Mouse (Mus musculus) CD4-positive, CD25-positive, alpha-beta regulatory T cell, adult 4 months (primary cell): ENCODE data around the gene Erc2. TPM values are rescaled to one million over a fixed set of nuclear protein-coding genes. Genes with fewer than 3 reads are reported as not detected.

Source experiments
- ATAC-seq: one replicate; pipeline ENCODE4 v1.8.0; 2017
- polyA plus RNA-seq, 2 experiments: library from polyadenylated mRNA; unstranded; fragments of 100-300 nt; shearing (Covaris generic); gene quantifications; one replicate each; pipeline ENCODE4 v1.2.1; 2017

The Erc2 gene
- polyA plus RNA-seq, 2 experiments from 2014 or later: 0.38 TPM; not detected in 1

DNA sequence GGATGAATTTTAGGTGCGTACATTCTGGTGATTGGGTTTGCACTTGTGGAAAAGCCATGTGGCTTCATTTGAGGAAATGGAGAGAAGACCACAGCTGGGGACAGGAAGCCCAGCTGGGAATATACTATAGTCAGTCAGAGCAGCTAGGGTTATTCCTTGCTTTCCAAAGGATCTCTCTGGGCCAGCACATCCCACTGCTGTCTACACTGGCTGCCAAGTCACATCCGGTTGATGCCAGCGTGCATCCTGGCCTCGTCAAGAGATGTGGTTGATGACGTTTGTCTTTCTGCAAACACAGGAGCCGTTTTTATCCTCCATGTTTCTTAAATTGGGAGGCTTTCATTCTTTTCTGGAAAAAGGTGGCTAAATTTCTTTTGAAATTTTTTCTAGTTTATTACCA is 603.3 kb downstream of the Erc2 start:
- no peak for ATAC-seq

DNA sequence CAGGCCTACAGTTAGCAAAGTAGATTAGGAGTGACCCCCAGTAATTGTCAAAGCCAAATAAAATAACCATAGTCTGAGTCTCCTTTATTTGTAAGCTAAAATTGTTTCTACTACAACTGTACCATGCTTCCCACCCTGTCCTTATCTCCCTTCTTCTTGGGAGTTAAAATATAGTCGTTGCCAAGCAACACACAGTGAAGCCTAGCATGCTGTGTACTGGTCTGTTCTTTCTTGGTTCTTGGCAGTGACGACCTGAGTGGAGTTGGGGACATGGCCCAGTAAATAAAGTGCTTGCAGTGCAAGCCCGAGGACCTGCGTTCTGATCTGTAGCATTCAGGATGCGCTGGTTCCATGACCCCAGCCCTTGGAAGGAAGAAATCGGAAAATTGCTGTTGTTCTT is 608.3 kb downstream of the Erc2 start:
- ATAC-seq: no peak

GRCm38 (mm10) chr14:28231241-28231640 is 609.0 kb downstream of the Erc2 start:
- ATAC-seq: no peak

GRCm38 (mm10) chr14:28238336-28239048 is 616.3 kb downstream of the Erc2 start:
- no peak for ATAC-seq

DNA sequence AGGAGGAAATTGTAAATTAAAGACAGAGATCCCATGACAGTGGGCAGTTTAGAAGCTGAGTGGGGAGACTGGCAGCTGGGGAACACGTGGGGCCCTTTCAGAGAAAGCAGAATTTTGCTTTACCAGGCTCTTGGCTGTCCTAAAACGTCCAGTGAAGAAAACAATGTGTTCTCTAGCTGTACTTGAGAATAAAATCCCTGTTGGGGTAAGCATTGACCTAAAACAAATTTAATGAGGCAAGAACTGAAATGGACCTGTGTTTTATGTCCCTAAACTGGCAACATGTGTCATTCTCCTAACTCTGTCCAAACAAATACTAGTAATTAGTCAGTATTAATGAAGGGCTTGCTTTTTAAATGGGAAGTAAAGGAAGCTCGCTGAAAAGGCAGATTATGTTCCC is 617.9 kb downstream of the Erc2 start:
- no peak for ATAC-seq

GRCm38 (mm10) chr14:28242743-28243142 is 620.5 kb downstream of the Erc2 start:
- ATAC-seq: no peak

GRCm38 (mm10) chr14:28243474-28243873 is 621.2 kb downstream of the Erc2 start:
- no peak for ATAC-seq

DNA sequence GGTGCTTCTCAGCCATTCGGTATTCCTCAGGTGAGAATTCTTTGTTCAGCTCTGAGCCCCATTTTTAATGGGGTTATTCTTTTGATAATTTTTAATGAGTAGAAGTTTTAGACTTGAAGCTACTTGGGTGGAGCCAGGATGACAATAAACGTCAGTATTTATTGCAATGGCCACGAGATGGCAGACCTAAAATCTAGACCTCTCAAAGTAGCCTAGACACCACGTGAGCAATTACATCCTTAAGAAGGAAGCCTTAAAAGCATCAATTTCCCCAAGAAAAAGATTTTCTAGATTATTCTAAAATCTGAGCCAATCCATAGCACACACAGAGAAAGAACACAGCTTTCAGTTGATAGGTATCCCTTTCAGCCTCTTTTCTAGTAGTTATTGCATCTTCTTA is 640.5 kb downstream of the Erc2 start:
- no peak for ATAC-seq

DNA sequence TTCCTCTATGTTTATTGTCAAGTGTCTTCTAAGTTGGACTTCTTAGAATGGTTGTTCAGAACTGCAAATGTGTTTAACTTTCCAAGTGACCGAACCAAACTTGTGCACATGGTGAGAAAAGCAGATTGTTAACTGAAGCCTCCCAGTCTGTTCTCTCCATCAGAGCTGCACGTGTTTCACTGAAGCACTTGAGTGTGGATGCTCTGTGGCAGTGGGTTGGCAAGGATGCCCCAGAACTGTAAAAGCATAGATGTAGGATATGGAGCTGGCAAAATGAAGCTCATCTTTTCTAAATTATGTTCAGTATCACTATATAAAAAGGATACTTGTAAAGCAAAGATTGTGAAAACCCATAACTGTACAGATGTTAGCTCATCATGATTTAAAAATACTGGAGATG is 645.1 kb downstream of the Erc2 start:
- no peak for ATAC-seq

- no peak for ATAC-seq
Measured at GRCm38 (mm10) chr14:28271846-28272245, 649.6 kb downstream of the Erc2 start.

GRCm38 (mm10) chr14:28273669-28274068 is 651.4 kb downstream of the Erc2 start:
- no peak for ATAC-seq

- no peak for ATAC-seq
Measured at GRCm38 (mm10) chr14:28274826-28275225, 652.6 kb downstream of the Erc2 start.

- ATAC-seq: no peak
Measured at GRCm38 (mm10) chr14:28278951-28279350, 656.7 kb downstream of the Erc2 start.

DNA sequence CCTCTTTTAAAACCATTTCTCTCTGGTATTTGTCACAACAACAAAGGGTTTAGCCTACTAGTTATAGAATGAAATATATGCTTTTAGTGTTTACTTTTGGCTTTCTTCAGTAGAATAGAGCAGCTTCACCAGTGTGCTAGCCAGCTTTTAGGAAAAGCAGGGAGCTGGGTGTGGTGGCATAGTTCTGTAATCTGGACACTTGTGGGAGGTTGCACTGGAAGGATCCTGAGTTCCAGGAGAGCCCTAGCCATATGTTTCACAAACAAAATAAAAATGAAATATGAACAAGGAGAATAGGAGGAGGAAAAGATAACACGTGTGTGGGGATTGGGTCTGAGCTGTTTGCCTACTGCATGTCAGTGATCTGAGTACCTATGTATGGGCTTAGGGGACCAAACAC is 658.1 kb downstream of the Erc2 start:
- ATAC-seq: no peak

- no peak for ATAC-seq
Measured at GRCm38 (mm10) chr14:28283319-28284095, 661.3 kb downstream of the Erc2 start.

DNA sequence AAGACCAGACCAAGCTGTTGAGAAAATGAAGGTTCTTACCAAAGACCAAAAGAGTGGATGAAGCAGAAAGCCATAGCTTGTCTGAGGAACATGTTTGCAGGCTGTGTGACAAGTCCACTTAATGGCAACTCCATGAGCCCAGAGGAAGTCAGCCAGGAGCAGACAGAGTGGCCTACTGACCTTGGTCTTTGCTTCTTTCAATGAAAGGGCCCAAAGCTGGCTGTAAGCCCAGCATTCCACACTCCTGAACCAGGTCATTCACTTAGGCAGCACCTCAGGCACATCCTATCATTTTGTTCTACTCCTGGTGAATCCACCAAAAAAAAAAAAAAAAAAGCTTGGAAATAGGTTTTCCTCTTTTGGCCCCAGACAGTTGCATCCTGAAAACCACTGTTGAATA is 664.3 kb downstream of the Erc2 start:
- no peak for ATAC-seq

DNA sequence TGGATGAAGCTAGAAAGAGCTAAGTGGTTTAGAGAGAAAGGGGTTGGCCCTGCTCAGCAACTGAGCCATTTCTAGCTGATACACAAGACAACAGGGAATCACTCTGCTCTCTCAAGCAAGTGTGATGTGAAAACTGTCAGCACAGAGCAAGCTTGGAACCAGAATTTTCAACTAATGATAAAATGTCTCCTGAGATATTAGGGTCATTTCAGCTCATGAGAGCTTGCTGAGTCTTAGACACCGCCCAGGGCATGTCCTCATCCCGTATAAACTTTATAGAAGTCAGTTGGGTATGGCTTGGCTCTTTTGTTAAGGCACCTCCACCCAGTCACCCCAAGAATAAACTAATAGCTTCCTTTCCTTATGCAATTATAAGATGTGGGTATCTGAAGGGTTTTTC is 666.0 kb downstream of the Erc2 start:
- no peak for ATAC-seq

DNA sequence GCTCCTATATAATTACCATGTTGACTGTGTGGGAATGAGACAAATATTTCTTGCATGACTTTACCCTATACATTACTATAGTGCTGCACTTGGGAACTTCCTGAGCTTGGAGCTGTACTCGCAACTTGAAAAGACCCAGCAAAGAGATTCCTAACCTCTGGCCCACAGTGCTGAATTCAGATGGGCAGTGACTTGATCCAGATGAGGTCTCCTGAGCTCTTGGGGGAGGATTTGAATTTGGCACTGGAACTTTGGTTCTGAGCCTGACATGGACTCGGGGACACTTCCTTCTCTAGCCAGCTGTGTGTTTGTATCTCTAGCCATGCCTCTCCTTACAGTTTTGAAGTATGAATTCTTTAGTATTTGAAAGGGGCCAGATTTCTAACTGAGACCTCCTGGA is 666.7 kb downstream of the Erc2 start:
- ATAC-seq: no peak

GRCm38 (mm10) chr14:28293921-28294320 is 671.7 kb downstream of the Erc2 start:
- ATAC-seq: no peak

DNA sequence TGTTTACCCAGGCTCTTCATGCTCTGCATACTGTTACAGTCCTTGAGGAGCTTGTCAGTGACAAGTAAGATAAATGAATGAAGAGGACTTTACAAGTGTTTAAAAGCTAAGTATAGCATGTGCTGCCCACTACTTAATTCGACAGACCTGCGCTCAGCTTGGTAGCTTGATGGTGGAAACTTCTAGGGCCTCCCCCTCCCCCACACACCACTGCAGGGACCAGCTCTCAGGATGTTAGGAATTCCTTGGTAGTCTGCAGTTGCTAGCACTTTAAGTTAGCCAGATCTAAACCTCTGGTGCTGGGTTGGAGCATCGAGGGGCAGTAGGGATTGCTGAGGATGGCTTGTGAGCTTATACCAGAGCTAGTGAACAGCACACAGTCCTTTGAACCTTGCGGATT is 672.9 kb downstream of the Erc2 start:
- no peak for ATAC-seq

DNA sequence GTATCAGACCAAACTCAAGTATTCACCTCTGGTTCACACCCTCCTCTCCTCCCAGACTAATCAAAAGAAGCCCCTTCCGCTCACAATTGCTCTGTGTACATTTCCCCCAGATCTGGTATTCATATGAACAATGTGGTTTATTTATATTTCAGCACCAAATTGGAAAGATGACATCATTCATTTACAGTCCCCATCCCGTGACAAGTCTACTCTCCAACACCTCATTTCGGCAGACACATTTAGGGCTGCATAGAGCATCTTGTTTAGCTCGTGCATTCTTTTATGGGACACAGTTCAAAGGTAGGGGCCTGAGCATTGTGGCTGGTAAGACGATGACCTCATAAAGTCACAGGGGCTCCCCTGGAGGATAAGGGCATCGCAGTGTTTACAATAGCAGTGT is 677.9 kb downstream of the Erc2 start:
- no peak for ATAC-seq

- ATAC-seq: no peak
Measured at GRCm38 (mm10) chr14:28301251-28301650, 679.0 kb downstream of the Erc2 start.

DNA sequence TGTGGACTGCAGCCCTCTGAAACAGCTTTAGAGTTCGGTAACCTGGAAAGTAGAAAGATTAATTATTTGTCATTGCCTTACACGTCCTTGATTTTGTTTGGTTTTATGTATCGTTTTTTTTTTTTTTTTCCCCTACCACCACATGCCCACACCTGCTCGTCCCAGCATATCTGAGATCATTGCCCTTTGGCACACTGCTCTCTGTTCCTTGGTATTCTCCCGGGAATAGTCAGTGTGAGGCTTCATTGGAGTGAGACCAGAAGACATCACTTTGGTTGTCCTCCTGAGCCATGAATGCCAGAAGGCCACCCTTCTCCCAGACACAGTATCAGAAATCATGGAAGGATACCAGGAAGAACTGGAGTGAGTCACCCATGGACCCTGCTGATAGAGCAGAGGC is 681.9 kb downstream of the Erc2 start:
- ATAC-seq: no peak

GRCm38 (mm10) chr14:28308661-28309060 is 686.4 kb downstream of the Erc2 start:
- no peak for ATAC-seq
